Mouse (Mus musculus) CH12.LX (cell line): ENCODE measurements around the gene Dnajc28. TPM values are rescaled to one million over a fixed set of nuclear protein-coding genes. Genes with fewer than 3 reads are reported as not detected.
"Not testable (repeated sequence)": the region's sequence is repeated elsewhere in the genome, so short reads cannot be mapped to it uniquely, and the experiment has no call there.

Experiments
- DNase-seq: peaks from one replicate; pipeline ENCODE4 v3.0.0-alpha.2; 2013; ENCODE audit errors: extremely low read depth
- H3K27ac ChIP-seq: 2 replicates; pipeline ENCODE4 v1.5.1; 2012; ENCODE audit warnings: low read depth, mild to moderate bottlenecking, control low read depth, moderate library complexity; ENCODE audit not compliant: insufficient read depth
- H3K27me3 ChIP-seq: replicated peaks from 2 replicates; pipeline ENCODE3; 2012; ENCODE audit warnings: inconsistent platforms
- H3K36me3 ChIP-seq, 2 experiments: replicated peaks in 1 of 2; 2 replicates each; pipeline versions ENCODE3 to v1.6.1; 2012; ENCODE audit warnings: inconsistent platforms in 1 of 2, low read length in 1 of 2, mild to moderate bottlenecking in 1 of 2, mixed read lengths in 1 of 2, moderate library complexity in 1 of 2; ENCODE audit not compliant: control insufficient read depth in 1 of 2, insufficient read depth in 1 of 2
- H3K4me1 ChIP-seq, 2 experiments: 2 replicates each; pipeline ENCODE4 v1.6.1; 2012; ENCODE audit warnings: inconsistent platforms in 1 of 2, moderate library complexity in 1 of 2; ENCODE audit not compliant: insufficient read depth in 2 of 2, control insufficient read depth in 1 of 2
- H3K4me2 ChIP-seq: 2 replicates; pipeline ENCODE4 v1.6.1; 2012; ENCODE audit warnings: low read depth, mild to moderate bottlenecking, control low read depth; ENCODE audit not compliant: poor library complexity, insufficient read depth, severe bottlenecking
- H3K4me3 ChIP-seq, 3 experiments: fragments of 150-350 bp in 1 of 3; sonication (generic) in 1 of 3; replicated peaks in 1 of 3; 2 replicates each; pipeline versions ENCODE3 to v1.5.1; 2011 to 2012; ENCODE audit warnings: low read depth in 2 of 3, low read length in 2 of 3, mild to moderate bottlenecking in 2 of 3, moderate library complexity in 2 of 3, control low read depth in 1 of 3, improper control_type of control experiment in 1 of 3, inconsistent platforms in 1 of 3, mixed read lengths in 1 of 3; ENCODE audit not compliant: poor library complexity in 1 of 3
- H3K79me2 ChIP-seq: replicated peaks from 2 replicates; pipeline ENCODE4 v1.6.1; 2012; ENCODE audit warnings: mild to moderate bottlenecking, moderate library complexity; ENCODE audit not compliant: control insufficient read depth, poor library complexity, insufficient read depth, severe bottlenecking; ENCODE audit errors: extremely low read depth
- H3K9ac ChIP-seq: 2 replicates; pipeline ENCODE4 v1.6.1; 2012; ENCODE audit warnings: low read depth, mild to moderate bottlenecking, control low read depth, moderate library complexity; ENCODE audit not compliant: insufficient read depth
- H3K9me3 ChIP-seq: replicated peaks from 2 replicates; pipeline ENCODE3; 2012; ENCODE audit warnings: low read length, inconsistent platforms, mixed read lengths
- BHLHE40 ChIP-seq: IDR thresholded peaks from 2 replicates; pipeline ENCODE4 v1.6.1; 2011; ENCODE audit warnings: mild to moderate bottlenecking, low read depth, low read length, improper control_type of control experiment
- CHD2 ChIP-seq: IDR thresholded peaks from 2 replicates; pipeline ENCODE4 v1.6.1; 2011; ENCODE audit warnings: low read length, improper control_type of control experiment
- CTCF ChIP-seq, 2 experiments: IDR thresholded peaks in 1 of 2; conservative IDR thresholded peaks in 1 of 2; 2 replicates each; pipeline ENCODE4 v1.5.1; 2011 to 2012; ENCODE audit warnings: low read depth in 2 of 2, low read length in 2 of 2, improper control_type of control experiment in 1 of 2, inconsistent platforms in 1 of 2, mild to moderate bottlenecking in 1 of 2, moderate library complexity in 1 of 2
- EP300 ChIP-seq: IDR thresholded peaks from 2 replicates; pipeline ENCODE4 v1.6.1; 2011; ENCODE audit warnings: low read length, improper control_type of control experiment
- ETS1 ChIP-seq: conservative IDR thresholded peaks from 2 replicates; pipeline ENCODE4 v1.6.1; 2012; ENCODE audit warnings: low read depth, mild to moderate bottlenecking, inconsistent platforms, low read length, improper control_type of control experiment, moderate library complexity
- HCFC1 ChIP-seq: IDR thresholded peaks from 2 replicates; pipeline ENCODE4 v1.6.1; 2012; ENCODE audit warnings: low read depth, mild to moderate bottlenecking, inconsistent platforms, low read length, improper control_type of control experiment
- IRF4 ChIP-seq: IDR thresholded peaks from 2 replicates; pipeline ENCODE4 v1.6.1; 2014; ENCODE audit warnings: low read depth, mild to moderate bottlenecking, inconsistent platforms, low read length, improper control_type of control experiment
- JUN ChIP-seq: IDR thresholded peaks from 2 replicates; pipeline ENCODE4 v1.6.1; 2011; ENCODE audit warnings: low read depth, mild to moderate bottlenecking, low read length, improper control_type of control experiment, moderate library complexity; ENCODE audit not compliant: insufficient read depth
- MAFK ChIP-seq: IDR thresholded peaks from 2 replicates; pipeline ENCODE4 v1.6.1; 2011; ENCODE audit warnings: low read length, improper control_type of control experiment; ENCODE audit not compliant: insufficient replicate concordance
- MAZ ChIP-seq: IDR thresholded peaks from 2 replicates; pipeline ENCODE4 v1.6.1; 2012; ENCODE audit warnings: low read depth, mild to moderate bottlenecking, inconsistent platforms, low read length, improper control_type of control experiment, moderate library complexity
- MEF2A ChIP-seq: IDR thresholded peaks from 2 replicates; pipeline ENCODE4 v1.6.1; 2014; ENCODE audit warnings: low read depth, mild to moderate bottlenecking, inconsistent platforms, low read length, improper control_type of control experiment, borderline replicate concordance
- MXI1 ChIP-seq: IDR thresholded peaks from 2 replicates; pipeline ENCODE4 v1.6.1; 2011; ENCODE audit warnings: mild to moderate bottlenecking, low read depth, low read length, improper control_type of control experiment
- MYC ChIP-seq: IDR thresholded peaks from 2 replicates; pipeline ENCODE4 v1.6.1; 2011; ENCODE audit warnings: low read depth, mild to moderate bottlenecking, improper control_type of control experiment, low read length
- NRF1 ChIP-seq: IDR thresholded peaks from 2 replicates; pipeline ENCODE4 v1.6.1; 2014; ENCODE audit warnings: low read depth, mild to moderate bottlenecking, inconsistent platforms, low read length, improper control_type of control experiment, moderate library complexity
- PAX5 ChIP-seq: IDR thresholded peaks from 2 replicates; pipeline ENCODE4 v1.6.1; 2012; ENCODE audit warnings: low read length, inconsistent platforms, mixed read lengths
- TBP ChIP-seq: conservative IDR thresholded peaks from 2 replicates; pipeline ENCODE4 v1.6.1; 2011; ENCODE audit warnings: low read depth, low read length, improper control_type of control experiment
- USF1 ChIP-seq: IDR thresholded peaks from 2 replicates; pipeline ENCODE4 v1.6.1; 2014; ENCODE audit warnings: low read depth, mild to moderate bottlenecking, inconsistent platforms, low read length, improper control_type of control experiment
- ZC3H11A ChIP-seq: IDR thresholded peaks from 2 replicates; pipeline ENCODE4 v1.6.1; 2012; ENCODE audit warnings: low read depth, mild to moderate bottlenecking, inconsistent platforms, low read length, improper control_type of control experiment
- ZNF384 ChIP-seq: IDR thresholded peaks from 2 replicates; pipeline ENCODE4 v1.6.1; 2012; ENCODE audit warnings: low read depth, low read length, improper control_type of control experiment, inconsistent platforms
- dilution Hi-C: fragments of 300-500 bp; cut with MboI; formaldehyde crosslinking; loops from 2 replicates; pipeline ENCODE4 v1.14.3; 2020; ENCODE audit warnings: low sequenced_read_pairs; ENCODE audit not compliant: extremely low pct_unique_long_range_greater_than_20kb, extremely low pct_ligation_motif_present
- in situ Hi-C: fragments of 300-500 bp; cut with MboI; formaldehyde crosslinking; loops from 3 replicates; pipeline ENCODE4 v1.14.3; 2019; ENCODE audit warnings: low sequenced_read_pairs, low pct_ligation_motif_present, low pct_unique_long_range_greater_than_20kb, mixed read lengths
- polyA plus RNA-seq: library from polyadenylated mRNA; unstranded; fragments of >175 nt; gene quantifications from 2 replicates; pipeline ENCODE4 v1.2.1, GENCODE M21; 2012; ENCODE audit warnings: low read depth; ENCODE audit not compliant: insufficient read length
- total RNA-seq, 2 experiments: library from RNA; depleted of rRNA; stranded (reverse); fragments of 300-350 nt in 1 of 2; fragments of >200 nt in 1 of 2; gene quantifications; 2 replicates each; pipeline ENCODE4 v1.2.3; 2012 to 2014

The Dnajc28 gene
- total and polyA plus RNA-seq, 3 experiments, result 0.47 to 1.8 (median 0.97) TPM

GRCm38 (mm10) chr16:91645995-91646602 is 27.3 kb upstream of the Dnajc28 start (continued):
- TF ChIP-seq USF1 (no peak), PAX5 (no peak), JUN (no peak), ZNF384 (no peak), IRF4 (no peak; the same call in 1 of the 2 replicates)

DNA sequence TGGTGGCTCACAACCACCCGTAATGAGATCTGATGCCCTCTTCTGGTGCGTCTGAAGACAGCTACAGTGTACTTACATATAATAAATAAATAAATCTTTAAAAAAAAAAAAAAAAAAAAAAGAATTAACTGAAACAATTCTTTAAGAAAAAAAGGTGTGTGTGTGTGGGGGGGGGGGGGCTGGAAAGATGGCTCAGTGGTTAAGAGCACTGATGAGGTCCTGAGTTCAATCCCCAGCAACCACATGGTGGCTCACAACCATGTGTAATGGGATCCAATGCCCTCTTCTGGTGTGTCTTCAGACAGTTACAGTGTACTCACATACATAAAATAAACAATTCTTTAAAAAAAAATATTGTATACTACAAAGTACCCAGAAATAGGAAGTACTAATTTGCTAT is 26.6 kb upstream of the Dnajc28 start:
- Histone ChIP-seq H3K4me3 (peak overlapping the region in 2 of 3 experiments; percentile 69 to 87), H3K36me3 (peaks cover 22 to 45% of the 10 kb centered on the region in 2 experiments), H3K4me2 (0 out of 2 replicates have a peak overlapping the region, but pooled peaks have one; percentile 35), H3K4me1 (peaks cover 0 to 35% of the 10 kb centered on the region in 2 experiments; a peak in 2 of 4 replicates), H3K79me2 (peaks cover 76% of the 10 kb centered on the region), H3K9ac (peak overlapping the region; percentile 88; the same call in 1 of the 2 replicates)
- in situ Hi-C loops, H3K27ac ChIP-seq, dilution Hi-C loops, H3K27me3 ChIP-seq, H3K9me3 ChIP-seq: not testable (repeated sequence)
- peak; percentile 38 for DNase-seq
- peak; percentile 59; the same call in 1 of the 2 replicates for TF ChIP-seq MYC
- TF ChIP-seq CTCF (conservative IDR thresholded peaks at IDR 0.05 in 1 of 2, IDR thresholded peaks at IDR 0.05 in 1 of 2; ENCODE audit: low read depth in 2 of 2, low read length in 2 of 2), result peak in 1 of 2 experiments; percentile 53; a peak in 2 of 4 replicates

DNA sequence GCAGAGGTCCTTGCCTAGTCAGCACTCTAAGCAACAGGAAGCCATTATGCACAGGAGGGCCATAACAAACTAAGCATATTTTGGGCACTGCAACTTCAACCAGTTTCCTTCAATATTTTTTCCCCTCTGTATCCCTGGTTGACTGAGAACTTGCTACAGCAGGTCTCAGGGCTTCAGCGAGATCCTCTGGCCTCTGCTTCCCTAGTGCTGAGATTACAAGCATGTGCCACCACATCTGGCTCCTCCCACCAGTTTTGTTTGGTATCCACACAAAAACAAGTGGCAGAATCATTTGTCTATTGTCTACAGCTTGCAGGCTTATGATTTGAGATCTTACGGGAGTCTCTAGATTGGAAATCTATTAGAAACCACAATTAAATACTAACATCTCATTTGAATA is 26.1 kb upstream of the Dnajc28 start:
- Histone ChIP-seq H3K79me2 (peaks cover 71% of the 10 kb centered on the region), H3K4me3 (peak overlapping the region in 2 of 3 experiments; percentile 15 to 46), H3K4me1 (peaks cover 0 to 30% of the 10 kb centered on the region in 2 experiments; a peak in 2 of 4 replicates), H3K9ac (peak overlapping the region; percentile 29), H3K27ac (0 out of 2 replicates have a peak overlapping the region, but pooled peaks have one; percentile 3), H3K27me3 (no peaks in the 10 kb centered on the region), H3K36me3 (peaks cover 27 to 46% of the 10 kb centered on the region in 2 experiments), H3K4me2 (peak overlapping the region; percentile 39), H3K9me3 (no peaks in the 10 kb centered on the region)
- dilution Hi-C loops (no loop called here), in situ Hi-C loops (no loop called here)
- peak; percentile 40 for TF ChIP-seq BHLHE40
- TF ChIP-seq MAZ, result no peak
- peak; percentile 38 for DNase-seq

DNA sequence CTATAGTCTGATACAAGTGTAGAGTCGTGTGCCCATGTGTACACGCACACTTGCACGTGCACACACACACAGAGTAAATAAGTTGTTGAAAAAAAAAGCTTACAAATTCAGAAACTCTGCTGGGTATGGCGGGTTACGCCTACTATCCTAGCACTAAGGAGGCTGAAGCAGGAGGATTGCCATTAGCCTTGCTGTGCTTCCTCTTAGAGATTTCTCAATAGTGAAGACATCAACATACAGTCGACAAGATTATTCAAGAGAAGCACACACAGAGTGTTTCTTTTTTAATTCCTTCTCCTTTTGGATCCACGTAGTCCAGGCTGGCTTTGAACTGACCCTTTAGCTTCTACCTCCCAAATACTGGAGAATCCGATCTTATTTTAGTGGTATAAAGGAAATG is 21.3 kb upstream of the Dnajc28 start:
- H3K4me2 ChIP-seq, result no peak overlapping the region
- in situ Hi-C loops, result no loop called here
- no peak overlapping the region for H3K27ac ChIP-seq
- no peak overlapping the region for H3K9ac ChIP-seq
- no peak for DNase-seq
- H3K79me2 ChIP-seq, result peaks cover 49% of the 10 kb centered on the region
- no peak overlapping the region for H3K4me3 ChIP-seq
- H3K27me3 ChIP-seq, result no peaks in the 10 kb centered on the region
- H3K4me1 ChIP-seq, result peaks cover 0 to 23% of the 10 kb centered on the region in 2 experiments; a peak in 2 of 4 replicates
- no peaks in the 10 kb centered on the region for H3K9me3 ChIP-seq
- dilution Hi-C loops, result no loop called here
- TF ChIP-seq BHLHE40 (no peak), ETS1 (no peak), TBP (no peak), MAFK (no peak), EP300 (no peak), IRF4 (no peak), CHD2 (no peak), ZNF384 (no peak), ZC3H11A (no peak), USF1 (no peak), CTCF (conservative IDR thresholded peaks at IDR 0.05 in 1 of 2, IDR thresholded peaks at IDR 0.05 in 1 of 2; ENCODE audit: low read depth in 2 of 2, low read length in 2 of 2) (no peak), MEF2A (no peak), MXI1 (no peak), NRF1 (no peak), HCFC1 (no peak)
- peaks cover 68 to 92% of the 10 kb centered on the region in 2 experiments for H3K36me3 ChIP-seq
